Mouse (Mus musculus) forebrain, embryonic 12.5 days (tissue): Measurements from ENCODE around the gene Sh3gl2. TPM values are rescaled to one million over a fixed set of nuclear protein-coding genes. Genes with fewer than 3 reads are reported as not detected.

Experiments used
- ATAC-seq: fragments of 200-750 bp; cut with Nextera tagmentation; 2 replicates; pipeline ENCODE4 v1.8.0; 2017; ENCODE audit warnings: moderate TSS enrichment; ENCODE audit not compliant: low FRiP score
- H3K27ac ChIP-seq: fragments of 300-500 bp; sonication (generic); 2 replicates; pipeline ENCODE4 v1.5.1; 2016; ENCODE audit warnings: mild to moderate bottlenecking
- H3K27me3 ChIP-seq: fragments of 300-500 bp; sonication (generic); 2 replicates; pipeline ENCODE4 v1.6.1; 2016; ENCODE audit warnings: mild to moderate bottlenecking
- H3K36me3 ChIP-seq: fragments of 300-500 bp; sonication (generic); replicated peaks from 2 replicates; pipeline ENCODE4 v1.6.1; 2016; ENCODE audit warnings: mild to moderate bottlenecking
- H3K4me1 ChIP-seq: fragments of 300-500 bp; sonication (generic); 2 replicates; pipeline ENCODE4 v1.6.1; 2016
- H3K4me2 ChIP-seq: fragments of 300-500 bp; sonication (generic); 2 replicates; pipeline ENCODE4 v1.6.1; 2016; ENCODE audit warnings: mild to moderate bottlenecking, moderate library complexity
- H3K4me3 ChIP-seq: fragments of 300-500 bp; sonication (generic); replicated peaks from 2 replicates; pipeline ENCODE4 v1.5.1; 2016; ENCODE audit warnings: mild to moderate bottlenecking
- H3K9ac ChIP-seq: fragments of 300-500 bp; sonication (generic); 2 replicates; pipeline ENCODE4 v1.6.1; 2016; ENCODE audit warnings: mild to moderate bottlenecking
- H3K9me3 ChIP-seq: fragments of 300-500 bp; sonication (generic); 2 replicates; pipeline ENCODE4 v1.6.1; 2016
- WGBS: fragments of 180-500 bp; shearing (Covaris S2); methylation state at CpG from one replicate; pipeline ENCODE4 v1.1.7; 2016; 5-methylcytosine and 5-hydroxymethylcytosine counted together
- polyA plus RNA-seq: library from polyadenylated mRNA; unstranded; fragments of >200 nt; fragmentation: Nextera tagmentation; extraction: Ambion mirVana; gene quantifications from 2 replicates; pipeline ENCODE4 v1.2.1, GENCODE M21; 2016

The Sh3gl2 gene
- polyA plus RNA-seq, 1 experiment from 2014 or later, result 14.0 TPM

- Histone ChIP-seq H3K36me3 (no peaks in the 10 kb centered on the region), H3K4me2 (no peak overlapping the region), H3K27ac (no peak overlapping the region), H3K9me3 (no peaks in the 10 kb centered on the region), H3K4me1 (0 out of 2 replicates have a peak, but pooled peaks cover 3% of the 10 kb centered on the region), H3K27me3 (peaks cover 46% of the 10 kb centered on the region), H3K4me3 (no peak overlapping the region), H3K9ac (no peak overlapping the region)
- 61% methylated on average over 3 of the region's 3 CpGs for WGBS
- ATAC-seq, result no peak
These were observed 1.9 kb downstream of the Sh3gl2 start for GRCm38 (mm10) chr4:85206675-85207400.

GRCm38 (mm10) chr4:85207515-85207914, 2.6 kb downstream of the Sh3gl2 start:
- 0 out of 2 replicates have a peak, but pooled peaks cover 3% of the 10 kb centered on the region for H3K4me1 ChIP-seq
- no peaks in the 10 kb centered on the region for H3K36me3 ChIP-seq
- H3K9me3 ChIP-seq, result no peaks in the 10 kb centered on the region
- no peak overlapping the region for H3K4me3 ChIP-seq
- ATAC-seq, result no peak
- no peak overlapping the region for H3K4me2 ChIP-seq
- H3K9ac ChIP-seq, result no peak overlapping the region
- H3K27ac ChIP-seq, result no peak overlapping the region
- H3K27me3 ChIP-seq, result peaks cover 45% of the 10 kb centered on the region
- 86% methylated on average over 9 of the region's 9 CpGs for WGBS

GRCm38 (mm10) chr4:85208531-85208930, 3.6 kb downstream of the Sh3gl2 start:
- Histone ChIP-seq H3K9me3 (no peaks in the 10 kb centered on the region), H3K4me1 (0 out of 2 replicates have a peak, but pooled peaks cover 3% of the 10 kb centered on the region), H3K9ac (no peak overlapping the region), H3K4me3 (no peak overlapping the region), H3K27me3 (peaks cover 34% of the 10 kb centered on the region), H3K4me2 (no peak overlapping the region), H3K27ac (no peak overlapping the region), H3K36me3 (no peaks in the 10 kb centered on the region)
- WGBS, result 86% methylated on average over 1 of the region's 1 CpGs
- ATAC-seq, result no peak

DNA sequence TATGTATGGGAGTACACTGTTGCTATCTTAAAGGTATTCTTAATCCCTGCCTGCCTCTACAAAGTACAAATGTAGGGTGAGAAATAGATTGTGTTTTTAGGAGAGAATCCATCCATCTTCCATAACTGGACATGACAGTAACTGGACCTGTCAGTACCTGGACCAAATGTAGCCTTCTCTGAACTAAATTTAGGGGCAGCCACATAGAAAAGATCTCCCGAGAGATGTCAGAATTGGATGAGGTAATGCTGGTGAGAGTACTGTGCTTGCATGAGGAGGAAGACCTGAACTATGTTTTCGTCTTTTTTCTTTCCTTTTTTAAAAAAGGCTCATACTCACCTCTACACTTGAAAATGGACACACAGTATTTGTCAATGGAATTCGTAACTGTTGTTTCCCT, 6.0 kb downstream of the Sh3gl2 start:
- ATAC-seq, result no peak
- no peak overlapping the region for H3K9ac ChIP-seq
- H3K27ac ChIP-seq, result no peak overlapping the region
- no peaks in the 10 kb centered on the region for H3K9me3 ChIP-seq
- H3K4me2 ChIP-seq, result no peak overlapping the region
- peaks cover 14% of the 10 kb centered on the region for H3K27me3 ChIP-seq
- H3K4me1 ChIP-seq, result no peaks in the 10 kb centered on the region
- no peak overlapping the region for H3K4me3 ChIP-seq
- H3K36me3 ChIP-seq, result no peaks in the 10 kb centered on the region
- 83% methylated on average over 3 of the region's 3 CpGs for WGBS

DNA sequence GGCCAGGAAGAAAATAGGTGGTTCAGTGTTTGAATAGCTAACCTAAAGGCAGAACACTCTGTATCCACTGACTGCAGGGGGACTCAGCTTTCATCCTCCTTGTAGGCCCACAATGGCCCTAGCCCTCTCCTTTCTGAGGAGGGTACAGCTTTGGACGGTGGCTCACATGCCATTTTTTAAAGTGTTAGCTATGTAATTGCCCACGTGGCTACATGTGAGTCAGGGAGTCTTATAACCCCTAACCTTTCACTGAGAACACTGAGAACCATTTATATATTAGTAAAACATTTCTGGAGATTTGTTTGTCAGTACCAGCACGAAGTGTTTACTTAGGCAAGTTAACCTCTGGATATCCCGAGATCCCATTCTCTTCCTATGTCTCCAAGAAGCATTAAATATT, 12.1 kb downstream of the Sh3gl2 start:
- H3K9me3 ChIP-seq, result no peaks in the 10 kb centered on the region
- H3K27me3 ChIP-seq, result no peaks in the 10 kb centered on the region
- H3K9ac ChIP-seq, result no peak overlapping the region
- H3K4me3 ChIP-seq, result no peak overlapping the region
- WGBS, result 82% methylated on average over 4 of the region's 4 CpGs
- no peak for ATAC-seq
- no peaks in the 10 kb centered on the region for H3K4me1 ChIP-seq
- no peak overlapping the region for H3K4me2 ChIP-seq
- H3K27ac ChIP-seq, result no peak overlapping the region
- no peaks in the 10 kb centered on the region for H3K36me3 ChIP-seq

DNA sequence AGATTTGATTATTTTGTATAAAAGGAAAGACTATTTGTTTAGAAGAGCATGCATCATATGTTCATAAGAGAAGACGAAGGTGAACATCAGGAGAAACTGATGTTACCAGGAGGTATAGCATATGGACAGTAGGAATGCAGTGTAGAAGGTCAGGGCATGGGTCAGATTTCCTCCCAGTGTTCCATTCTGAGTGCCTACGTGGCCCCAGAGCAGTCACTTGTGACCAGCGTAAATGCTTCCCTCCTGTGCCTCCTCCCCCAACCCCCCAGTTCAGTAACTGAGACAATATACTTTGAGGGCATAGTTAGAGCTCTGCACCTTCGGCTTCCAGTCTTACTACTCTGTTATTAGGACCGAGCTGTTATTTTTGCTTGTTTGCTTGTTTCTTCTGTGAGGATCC, 17.8 kb downstream of the Sh3gl2 start:
- no peaks in the 10 kb centered on the region for H3K4me1 ChIP-seq
- H3K27ac ChIP-seq, result no peak overlapping the region
- H3K9me3 ChIP-seq, result no peaks in the 10 kb centered on the region
- H3K9ac ChIP-seq, result no peak overlapping the region
- H3K27me3 ChIP-seq, result no peaks in the 10 kb centered on the region
- 82% methylated on average over 5 of the region's 5 CpGs for WGBS
- no peak overlapping the region for H3K4me2 ChIP-seq
- H3K4me3 ChIP-seq, result no peak overlapping the region
- ATAC-seq, result no peak
- no peaks in the 10 kb centered on the region for H3K36me3 ChIP-seq

GRCm38 (mm10) chr4:85226731-85227130, 21.8 kb downstream of the Sh3gl2 start:
- no peaks in the 10 kb centered on the region for H3K9me3 ChIP-seq
- no peak overlapping the region for H3K4me2 ChIP-seq
- WGBS, result 96% methylated on average over 5 of the region's 5 CpGs
- ATAC-seq, result no peak
- H3K27ac ChIP-seq, result no peak overlapping the region
- H3K27me3 ChIP-seq, result no peaks in the 10 kb centered on the region
- no peaks in the 10 kb centered on the region for H3K36me3 ChIP-seq
- H3K4me3 ChIP-seq, result no peak overlapping the region
- no peaks in the 10 kb centered on the region for H3K4me1 ChIP-seq
- no peak overlapping the region for H3K9ac ChIP-seq

DNA sequence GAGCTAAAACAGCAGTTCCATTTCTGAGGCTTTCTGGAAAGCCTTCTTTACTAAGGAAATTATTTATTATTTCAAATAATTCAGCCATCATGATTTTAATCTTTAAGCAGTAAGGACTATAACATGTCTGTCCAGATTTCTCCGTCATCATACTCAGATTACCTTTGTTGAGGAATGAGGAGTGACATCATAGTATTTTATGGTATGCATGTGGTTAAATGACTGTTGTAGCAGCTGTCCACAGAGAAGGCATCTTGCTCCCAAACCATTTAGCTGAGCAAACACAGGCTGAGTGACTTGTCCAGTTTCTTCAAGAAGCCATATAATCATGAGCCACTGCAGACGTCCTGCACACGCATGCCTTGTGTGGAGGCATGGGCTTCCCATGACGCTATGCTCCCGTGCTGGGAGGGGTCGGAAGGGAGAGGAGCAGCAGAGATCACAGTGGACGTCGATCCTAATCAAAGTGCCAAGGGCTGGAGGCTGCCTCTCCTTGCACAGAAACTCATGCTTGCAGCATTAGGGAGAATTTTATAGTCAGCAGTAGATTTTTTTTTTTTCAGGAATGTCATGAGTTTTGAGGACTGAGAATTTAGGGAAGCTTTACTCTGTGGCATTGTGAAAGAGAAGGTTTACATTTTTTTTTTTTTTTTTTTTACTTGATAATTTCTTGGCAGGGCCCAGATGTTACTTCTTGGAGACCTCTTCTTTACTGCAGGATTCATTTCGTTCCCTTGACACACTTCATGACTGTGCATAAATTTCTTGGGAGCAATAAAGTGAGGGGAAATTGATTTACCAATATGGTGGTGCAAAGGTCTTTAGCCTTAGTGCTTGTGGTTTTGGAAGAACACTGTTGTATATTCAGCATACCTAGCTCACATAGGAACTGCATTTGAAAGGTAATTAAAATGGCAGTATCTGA, 23.0 kb downstream of the Sh3gl2 start:
- Histone ChIP-seq H3K9me3 (no peaks in the 10 kb centered on the region), H3K4me2 (no peak overlapping the region), H3K4me1 (peaks cover 5% of the 10 kb centered on the region), H3K27ac (no peak overlapping the region), H3K4me3 (no peak overlapping the region), H3K36me3 (no peaks in the 10 kb centered on the region), H3K9ac (no peak overlapping the region), H3K27me3 (no peaks in the 10 kb centered on the region)
- no peak; the same call in 1 of the 2 replicates for ATAC-seq
- WGBS, result 80% methylated on average over 9 of the region's 9 CpGs

GRCm38 (mm10) chr4:85228589-85228948, 23.6 kb downstream of the Sh3gl2 start:
- H3K27me3 ChIP-seq, result no peaks in the 10 kb centered on the region
- H3K4me3 ChIP-seq, result no peak overlapping the region
- H3K36me3 ChIP-seq, result no peaks in the 10 kb centered on the region
- H3K27ac ChIP-seq, result no peak overlapping the region
- H3K4me2 ChIP-seq, result no peak overlapping the region
- H3K9me3 ChIP-seq, result no peaks in the 10 kb centered on the region
- peaks cover 8% of the 10 kb centered on the region for H3K4me1 ChIP-seq
- 85% methylated on average over 5 of the region's 5 CpGs for WGBS
- H3K9ac ChIP-seq, result no peak overlapping the region
- no peak for ATAC-seq

- 62% methylated on average over 14 of the region's 14 CpGs for WGBS
- no peak overlapping the region for H3K4me2 ChIP-seq
- no peaks in the 10 kb centered on the region for H3K9me3 ChIP-seq
- peaks cover 8% of the 10 kb centered on the region for H3K4me1 ChIP-seq
- ATAC-seq, result no peak
- no peak overlapping the region for H3K9ac ChIP-seq
- no peaks in the 10 kb centered on the region for H3K36me3 ChIP-seq
- H3K27me3 ChIP-seq, result no peaks in the 10 kb centered on the region
- H3K27ac ChIP-seq, result no peak overlapping the region
- no peak overlapping the region for H3K4me3 ChIP-seq
These were observed 27.8 kb downstream of the Sh3gl2 start for GRCm38 (mm10) chr4:85232386-85233381.

GRCm38 (mm10) chr4:85241675-85242074, 36.7 kb downstream of the Sh3gl2 start:
- no peak for ATAC-seq
- no peak overlapping the region for H3K9ac ChIP-seq
- WGBS, result 84% methylated on average over 3 of the region's 3 CpGs
- H3K27ac ChIP-seq, result no peak overlapping the region
- no peaks in the 10 kb centered on the region for H3K9me3 ChIP-seq
- no peak overlapping the region for H3K4me2 ChIP-seq
- H3K36me3 ChIP-seq, result no peaks in the 10 kb centered on the region
- no peak overlapping the region for H3K4me3 ChIP-seq
- peaks cover 3% of the 10 kb centered on the region; the same call in 1 of the 2 replicates for H3K27me3 ChIP-seq
- H3K4me1 ChIP-seq, result no peaks in the 10 kb centered on the region

DNA sequence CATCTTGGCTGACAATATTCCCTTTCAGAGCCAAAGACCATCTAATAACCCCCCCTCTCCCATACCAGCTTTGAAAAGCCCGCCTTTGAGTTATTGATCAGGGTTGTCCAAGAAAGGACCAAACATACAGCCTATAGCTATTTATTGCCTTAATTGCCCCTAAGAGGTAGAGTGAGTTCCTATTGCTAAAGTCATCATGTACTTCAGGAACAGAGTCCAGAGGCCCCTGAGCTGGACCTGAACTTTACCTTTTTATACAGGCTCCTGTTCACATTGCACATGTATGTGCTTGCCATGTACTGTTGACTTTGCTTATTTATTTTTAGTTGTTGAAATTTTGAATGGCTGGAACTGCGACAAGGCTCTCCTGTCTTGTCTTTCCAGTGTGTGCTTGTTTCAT, 37.6 kb downstream of the Sh3gl2 start:
- ATAC-seq, result no peak

More for the DNA sequence above, 37.6 kb downstream of the Sh3gl2 start:
- Histone ChIP-seq H3K27ac (no peak overlapping the region), H3K4me3 (no peak overlapping the region), H3K27me3 (peaks cover 3% of the 10 kb centered on the region; the same call in 1 of the 2 replicates), H3K9ac (no peak overlapping the region), H3K4me2 (no peak overlapping the region), H3K36me3 (no peaks in the 10 kb centered on the region), H3K9me3 (no peaks in the 10 kb centered on the region), H3K4me1 (no peaks in the 10 kb centered on the region)
- WGBS, result 93% methylated on average over 2 of the region's 2 CpGs
